In genomic region chr17:34027656-34028223, GRCm38 (mm10) we compare ENCODE assay signal across 8 mouse cellular contexts. TPM values are rescaled to one million over a fixed set of nuclear protein-coding genes. Genes with fewer than 3 reads are reported as not detected.
A peak's percentile ranks its signal among the peaks of the same experiment; 100 is the strongest.
DNase-seq lines count a peak whose midpoint lies in the region; ATAC-seq and TF ChIP-seq lines count a peak whose summit lies in the region.

Gene H2-Ke6, minus strand, starts transcription at chr17:34028060.

- peaks cover 63% of the 10 kb centered on the region for H3K4me1 ChIP-seq in embryonic facial prominence, embryonic 13.5 days
- peaks cover 23% of the 10 kb centered on the region for H3K4me1 ChIP-seq in kidney, adult 2 months (ENCODE audit: control insufficient read depth, insufficient read depth, low read length)
- peaks cover 68% of the 10 kb centered on the region for H3K4me1 ChIP-seq in limb, embryonic 13.5 days
- H3K4me1 ChIP-seq in midbrain, embryonic 16.5 days (ENCODE audit: control insufficient read depth, insufficient read depth, low read length) = peaks cover 61% of the 10 kb centered on the region

- H3K4me3 ChIP-seq in embryonic facial prominence, embryonic 13.5 days = peak within 1 kb of the TSS; percentile 82
- peak within 1 kb of the TSS; percentile 90 for H3K4me3 ChIP-seq in kidney, adult 2 months (ENCODE audit: insufficient read depth, low read depth, low read length)
- peak within 1 kb of the TSS; percentile 85 for H3K4me3 ChIP-seq in limb, embryonic 13.5 days
- H3K4me3 ChIP-seq in midbrain, embryonic 16.5 days (ENCODE audit: low read depth, low read length) = peak within 1 kb of the TSS; percentile 54

- peaks cover 25% of the 10 kb centered on the region for H3K36me3 ChIP-seq in embryonic facial prominence, embryonic 13.5 days
- H3K36me3 ChIP-seq in kidney, adult 2 months (ENCODE audit: control insufficient read depth, insufficient read depth, low read length) = no peaks in the 10 kb centered on the region
- H3K36me3 ChIP-seq in limb, embryonic 13.5 days = peaks cover 33% of the 10 kb centered on the region
- peaks cover 8% of the 10 kb centered on the region for H3K36me3 ChIP-seq in midbrain, embryonic 16.5 days (ENCODE audit: control insufficient read depth, insufficient read depth, low read length)

- peak within 1 kb of the TSS; percentile 83 for H3K9ac ChIP-seq in embryonic facial prominence, embryonic 13.5 days
- H3K9ac ChIP-seq in limb, embryonic 13.5 days = peak within 1 kb of the TSS; percentile 68
- H3K9ac ChIP-seq in midbrain, embryonic 16.5 days (ENCODE audit: low read depth, low read length) = peak within 1 kb of the TSS; percentile 81

- no peaks in the 10 kb centered on the region; the same call in 1 of the 2 replicates for H3K27me3 ChIP-seq in embryonic facial prominence, embryonic 13.5 days
- H3K27me3 ChIP-seq in kidney, adult 2 months (replicated peaks; ENCODE audit: control insufficient read depth, insufficient read depth, low read length) = no peaks in the 10 kb centered on the region
- H3K27me3 ChIP-seq in limb, embryonic 13.5 days = no peaks in the 10 kb centered on the region
- no peaks in the 10 kb centered on the region for H3K27me3 ChIP-seq in midbrain, embryonic 16.5 days (ENCODE audit: control insufficient read depth, insufficient read depth, low read depth, low read length)

- H3K4me2 ChIP-seq in embryonic facial prominence, embryonic 13.5 days = peak within 1 kb of the TSS; percentile 99
- peak within 1 kb of the TSS; percentile 97 for H3K4me2 ChIP-seq in limb, embryonic 13.5 days (replicated peaks)
- H3K4me2 ChIP-seq in midbrain, embryonic 16.5 days (ENCODE audit: low read length) = peak within 1 kb of the TSS; percentile 97

- 0 out of 2 replicates have a peak, but pooled peaks have one; percentile 3 for TF ChIP-seq CTCF in kidney, adult 2 months (conservative IDR thresholded peaks at IDR 0.05; ENCODE audit: insufficient read depth, insufficient read length, low read depth, low read length)

- peak; percentile 32 for DNase-seq in 3134 (ENCODE audit: extremely low read depth, insufficient read length, low spot score)
- peak; percentile 96 to 97 for DNase-seq in adrenal gland, postnatal 36 days
- peak; percentile 92 to 95 for DNase-seq in heart, adult 18-20 months
- DNase-seq in kidney, adult 2 months = peak; percentile 98
- DNase-seq in spleen, postnatal 14 days (ENCODE audit: low spot score in 2 of 2) = peak; percentile 82 to 86

- ATAC-seq in embryonic facial prominence, embryonic 13.5 days (ENCODE audit: insufficient number of reproducible peaks, insufficient read depth, low FRiP score, low TSS enrichment, low read depth) = peak; percentile 72
- ATAC-seq in limb, embryonic 13.5 days (ENCODE audit: low FRiP score, low read depth) = peak; percentile 75
- ATAC-seq in midbrain, embryonic 16.5 days = peak; percentile 70

- H3K9me3 ChIP-seq in embryonic facial prominence, embryonic 13.5 days = no peaks in the 10 kb centered on the region
- no peaks in the 10 kb centered on the region for H3K9me3 ChIP-seq in limb, embryonic 13.5 days
- no peaks in the 10 kb centered on the region for H3K9me3 ChIP-seq in midbrain, embryonic 16.5 days (replicated peaks; ENCODE audit: control insufficient read depth, low read length, poor library complexity, severe bottlenecking)

- TF ChIP-seq POLR2A in kidney, adult 2 months (IDR thresholded peaks at IDR 0.05; ENCODE audit: low read depth, low read length) = peak; percentile 74

- peak within 1 kb of the TSS; percentile 80 for H3K27ac ChIP-seq in embryonic facial prominence, embryonic 13.5 days
- H3K27ac ChIP-seq in kidney, adult 2 months (ENCODE audit: insufficient read depth, low read depth, low read length) = peak within 1 kb of the TSS; percentile 73
- H3K27ac ChIP-seq in limb, embryonic 13.5 days = peak within 1 kb of the TSS; percentile 61
- H3K27ac ChIP-seq in midbrain, embryonic 16.5 days (ENCODE audit: low read length) = peak within 1 kb of the TSS; percentile 78

- WGBS in embryonic facial prominence, embryonic 13.5 days = under 1% methylated on average over 49 of the region's 49 CpGs
- under 1% methylated on average over 49 of the region's 49 CpGs for WGBS in kidney, adult 2 months
- WGBS in limb, embryonic 13.5 days = under 1% methylated on average over 49 of the region's 49 CpGs
- under 1% methylated on average over 48 of the region's 49 CpGs for WGBS in midbrain, embryonic 16.5 days

RNA-seq across cellular contexts. Expression of gene H2-Ke6, which starts in this region (rescaled TPM):
- total RNA-seq in adrenal gland, postnatal 36 days (2021) = 100 to 1,000 TPM; 243 to 247 TPM
- 57.4 and 58.8 TPM in 2 replicates for polyA plus RNA-seq in embryonic facial prominence, embryonic 13.5 days (2015; fragmentation: Nextera tagmentation; extraction: Ambion mirVana)
- total RNA-seq in heart, adult 18-20 months (2021) = 100 to 1,000 TPM; 131 to 137 TPM
- 165 and 208 TPM in 2 replicates for polyA plus RNA-seq in kidney, adult 2 months (2012; rRNA removed)
- 50.0 and 59.4 TPM in 2 replicates for polyA plus RNA-seq in limb, embryonic 13.5 days (2015; fragmentation: Nextera tagmentation; extraction: Ambion mirVana)
- 60.1 and 61.3 TPM in 2 replicates for polyA plus RNA-seq in midbrain, embryonic 16.5 days (2015; fragmentation: Nextera tagmentation; extraction: Ambion mirVana)

Comparison
In these comparisons a context has a peak if more than half of its experiments do, and no peak if none do; other contexts are left out.
1. Peak in every context shown above with its lines: DNase-seq, ATAC-seq, H3K4me3 ChIP-seq and H3K27ac ChIP-seq.
2. DNase-seq: peak in every context shown above with its lines; median percentile 98 in kidney, adult 2 months; 96 in adrenal gland, postnatal 36 days; 94 in heart, adult 18-20 months; 84 in spleen, postnatal 14 days; 32 in 3134.